Mouse (Mus musculus) bone marrow macrophage, adult 2 months (primary cell): ENCODE data around the gene Sfmbt2.

Source experiments
- CTCF ChIP-seq: IDR thresholded peaks from 2 replicates; pipeline ENCODE4 v1.5.1; 2012; ENCODE audit warnings: low read depth, mild to moderate bottlenecking, low read length, moderate library complexity
- POLR2A ChIP-seq: IDR thresholded peaks from 2 replicates; pipeline ENCODE4 v1.6.1; 2012; ENCODE audit warnings: mild to moderate bottlenecking, low read depth, low read length, borderline replicate concordance

DNA sequence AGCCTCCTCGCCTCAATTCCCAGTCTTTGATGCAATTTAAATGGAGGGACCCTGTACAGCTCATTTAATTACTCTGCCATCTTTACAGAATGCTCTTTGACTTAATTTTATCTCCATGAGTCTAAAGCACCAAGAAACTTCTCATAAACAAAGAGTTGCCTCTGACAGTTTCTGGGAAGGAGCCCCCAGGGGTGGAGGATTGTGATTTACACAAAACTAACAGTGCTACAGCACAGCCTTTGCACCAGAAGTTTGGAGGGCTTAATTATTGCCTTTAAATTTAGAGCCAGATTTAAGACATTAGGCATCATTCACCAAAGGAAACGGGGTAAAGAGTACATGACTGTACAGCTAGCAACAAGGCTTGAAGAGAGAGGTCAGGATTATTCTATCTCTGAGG lies 245.2 kb downstream of the Sfmbt2 start:
- TF ChIP-seq CTCF (no peak), POLR2A (no peak)
